Mouse (Mus musculus) natural killer cell, adult 2 months (primary cell): ENCODE data around the gene Rln3.

Source experiments
- DNase-seq, 2 experiments: peaks; one replicate each; pipeline ENCODE4 v3.0.0; 2022; ENCODE audit warnings: low spot score in 2 of 2

Gene Rln3

DNA sequence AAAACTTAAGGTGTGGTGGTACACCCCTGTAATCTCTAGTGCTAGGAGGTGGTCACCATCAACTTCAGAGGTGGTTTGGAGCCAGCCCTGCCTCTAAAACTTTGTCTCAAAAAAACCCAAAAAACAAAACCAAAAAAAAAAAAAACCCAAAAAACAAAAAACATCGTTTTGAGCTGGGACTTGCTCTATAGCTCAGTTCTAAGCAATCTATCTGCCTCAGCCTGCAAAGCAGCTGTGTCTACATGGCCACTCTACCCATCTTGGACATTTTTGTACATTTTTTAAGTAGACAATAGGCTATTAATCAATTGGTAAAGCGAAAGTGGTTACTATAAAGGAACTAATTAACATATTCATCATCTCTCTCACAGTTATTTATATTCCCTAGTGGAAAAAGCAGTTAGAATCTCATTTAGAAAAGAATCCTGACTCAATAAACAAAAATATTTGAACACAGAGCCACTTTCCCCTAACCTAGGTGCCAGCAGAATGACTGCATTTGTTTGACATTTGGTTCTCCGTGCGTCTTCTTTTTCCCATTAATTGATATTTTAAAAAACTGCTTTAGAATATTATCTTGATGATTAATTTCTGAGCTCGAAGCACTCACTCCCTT, 20.8 kb upstream of the Rln3 start:
- no peak for DNase-seq

DNA sequence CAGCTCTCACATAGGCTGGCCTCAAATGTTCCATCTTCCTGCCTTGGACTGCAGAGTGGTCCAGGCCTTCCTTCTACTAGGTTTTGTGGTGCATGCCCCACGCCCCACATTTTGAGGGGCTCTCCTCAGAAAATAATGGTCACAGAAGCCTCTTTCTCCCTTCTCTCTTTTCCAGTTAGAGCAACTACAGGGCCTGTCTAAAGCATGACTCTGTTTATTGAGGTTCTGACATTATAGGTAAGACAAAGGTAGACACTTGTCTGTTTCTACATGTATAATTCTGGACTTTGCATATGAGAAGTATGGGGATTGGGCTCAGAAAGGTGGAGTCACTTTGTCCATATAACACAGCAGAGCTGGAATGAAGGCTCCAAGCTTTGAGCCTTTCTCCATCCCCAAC, 20.2 kb upstream of the Rln3 start, which contains the start of gene Gm10643:
Gene Gm10643, minus strand, starts transcription at position 101 of the 400 bp plus-strand sequence.
- DNase-seq = no peak

DNA sequence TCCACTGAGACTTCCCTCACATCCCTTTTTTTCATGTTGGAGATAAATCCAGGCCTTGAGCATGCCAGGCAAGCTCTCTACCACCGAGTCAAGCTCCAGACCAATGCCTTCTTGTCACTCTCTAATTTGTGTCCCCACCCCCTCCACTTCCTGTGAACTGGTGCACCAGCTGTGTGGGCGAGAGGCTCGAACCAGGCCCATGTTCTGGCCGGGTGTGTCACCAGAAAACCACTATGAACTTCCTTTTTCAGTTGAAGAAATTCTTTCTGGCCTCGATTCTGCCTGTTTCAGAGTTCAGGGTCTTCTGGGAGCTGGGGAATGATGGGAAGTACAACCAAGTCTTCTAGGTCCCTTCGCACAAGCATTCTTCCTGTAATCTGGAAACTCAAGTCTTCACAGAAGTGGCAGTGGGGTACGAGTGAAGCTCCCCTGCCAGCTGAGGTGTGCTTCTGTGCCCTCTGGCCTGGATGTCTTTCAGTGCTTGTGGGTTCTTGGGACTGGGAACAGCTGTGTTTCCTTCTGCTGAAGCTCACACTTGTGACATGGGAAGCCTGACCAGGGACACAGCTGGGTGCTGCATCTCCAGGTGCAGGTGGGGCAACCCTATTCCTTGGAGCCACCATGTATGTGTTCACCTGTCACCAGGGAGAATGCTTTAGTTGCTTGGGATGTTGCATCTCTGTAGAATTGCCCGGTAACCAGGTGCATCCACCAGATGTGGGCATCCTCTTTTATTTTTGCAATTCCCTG, 19.2 kb upstream of the Rln3 start:
- DNase-seq = peak; percentile 77 to 82

DNA sequence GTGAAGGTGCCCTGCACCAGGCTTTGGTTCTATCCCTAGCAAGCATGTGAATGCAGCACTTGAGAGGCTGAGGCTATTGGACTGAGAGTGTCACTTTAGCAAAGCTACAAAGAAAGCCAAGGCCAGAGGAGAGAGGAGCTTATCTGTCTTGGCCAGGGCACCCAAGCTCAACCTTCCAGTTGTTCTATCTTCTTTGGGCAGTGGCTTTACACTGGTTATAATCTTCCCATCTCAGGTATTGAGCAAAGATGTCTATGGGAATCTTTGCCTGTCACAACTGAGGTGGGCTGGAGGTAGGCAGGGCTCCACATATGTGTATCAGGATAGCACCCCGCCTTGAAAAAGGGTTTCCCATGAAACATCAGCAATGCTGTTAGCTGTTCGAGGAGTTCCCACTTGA, 15.4 kb upstream of the Rln3 start:
- no peak for DNase-seq

DNA sequence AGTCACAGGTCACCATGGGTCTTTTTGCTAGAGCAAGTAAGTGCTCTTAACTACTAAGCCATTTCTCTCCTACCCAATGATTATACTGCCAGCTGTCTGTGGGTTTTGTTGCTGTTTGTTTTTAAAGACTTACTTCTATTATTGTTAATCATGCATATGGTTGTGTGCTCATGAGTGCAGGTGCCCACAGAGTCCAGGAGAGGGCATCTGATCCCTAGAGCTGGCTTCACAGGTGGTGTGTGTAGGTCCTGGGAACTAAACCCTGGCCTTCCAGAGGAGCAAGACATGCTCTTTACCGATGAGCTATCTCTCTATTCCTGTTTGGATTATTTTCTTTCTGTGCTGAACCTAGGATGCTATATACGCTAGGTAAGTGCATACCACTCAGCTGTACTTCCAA, 14.4 kb upstream of the Rln3 start:
- DNase-seq = no peak

DNA sequence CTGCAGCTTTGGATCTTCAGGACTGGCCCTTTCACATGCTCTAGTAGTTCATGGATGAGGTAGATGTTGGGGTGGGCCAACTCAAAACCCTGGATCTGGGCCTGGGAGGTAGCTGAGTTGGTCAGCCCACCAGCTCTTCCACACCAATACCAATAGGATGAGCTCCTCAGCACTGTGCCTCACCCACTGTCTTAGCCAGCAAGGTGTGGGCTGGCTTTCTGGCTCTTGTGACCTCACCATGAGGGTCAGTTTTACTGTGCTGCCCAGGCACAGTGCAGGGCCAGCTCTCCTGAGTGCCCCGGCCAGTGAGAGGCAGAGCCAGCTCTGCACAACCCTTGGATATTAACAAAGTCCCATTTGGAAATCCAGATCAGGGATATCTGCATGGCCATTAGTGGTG, 13.0 kb upstream of the Rln3 start:
- DNase-seq = no peak

DNA sequence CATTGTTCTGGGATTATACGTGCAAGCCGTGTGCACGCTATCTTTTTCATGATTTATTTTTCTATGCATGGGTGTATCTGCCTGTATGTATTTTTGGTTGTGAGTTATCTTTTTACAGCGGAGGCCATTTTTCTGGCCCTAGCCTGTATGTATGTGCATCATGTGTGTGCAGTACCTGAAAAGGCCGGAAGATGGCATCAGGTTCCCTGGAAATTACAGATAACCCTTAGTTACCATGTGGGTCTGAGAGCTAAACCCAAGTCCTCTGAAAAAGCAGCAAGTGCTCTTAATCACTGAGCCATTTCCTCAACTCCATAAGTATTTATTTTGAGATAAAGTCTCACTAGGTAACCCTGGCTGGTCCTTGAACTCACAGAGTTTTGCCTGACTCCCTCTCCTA, 8.4 kb upstream of the Rln3 start:
- DNase-seq = no peak

DNA sequence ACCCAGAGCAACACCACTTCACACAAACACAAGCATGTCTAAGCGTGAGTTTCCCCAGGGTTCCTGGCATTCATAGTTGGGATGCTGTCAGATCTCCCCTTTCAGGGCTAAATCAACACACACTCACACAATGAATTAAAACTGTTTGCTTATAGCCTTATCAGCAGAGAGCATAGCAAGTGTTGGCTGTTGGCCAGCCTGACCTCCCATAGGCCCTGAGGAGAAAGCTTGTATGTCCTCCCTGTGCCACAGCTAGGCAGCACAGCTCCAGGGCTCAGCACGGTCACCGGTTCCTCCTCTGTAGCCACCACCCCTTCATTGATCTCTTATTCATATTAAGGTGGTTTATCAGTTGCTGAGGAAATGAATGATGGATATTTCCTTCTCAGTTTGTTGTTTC, 7.9 kb upstream of the Rln3 start:
- DNase-seq = no peak

DNA sequence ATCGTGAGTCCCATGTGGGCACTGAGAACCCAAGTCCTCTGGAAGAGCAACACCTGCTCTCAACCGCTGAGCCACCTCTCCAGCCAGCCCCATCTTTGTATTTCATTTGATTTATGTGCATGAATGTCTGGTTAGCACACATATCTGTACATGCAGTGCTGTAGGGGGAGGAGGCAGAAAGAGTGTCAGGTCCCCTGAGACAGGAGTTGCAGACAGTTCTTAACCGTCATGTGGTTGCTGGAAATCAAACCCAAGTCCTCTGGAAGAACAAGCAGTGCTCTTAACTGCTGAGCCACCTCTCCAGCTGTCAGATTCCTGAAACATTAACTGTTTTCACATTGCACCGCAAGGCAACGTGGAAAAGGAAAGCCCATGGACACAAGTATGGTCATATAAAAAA, 3.4 kb upstream of the Rln3 start:
- DNase-seq = no peak

DNA sequence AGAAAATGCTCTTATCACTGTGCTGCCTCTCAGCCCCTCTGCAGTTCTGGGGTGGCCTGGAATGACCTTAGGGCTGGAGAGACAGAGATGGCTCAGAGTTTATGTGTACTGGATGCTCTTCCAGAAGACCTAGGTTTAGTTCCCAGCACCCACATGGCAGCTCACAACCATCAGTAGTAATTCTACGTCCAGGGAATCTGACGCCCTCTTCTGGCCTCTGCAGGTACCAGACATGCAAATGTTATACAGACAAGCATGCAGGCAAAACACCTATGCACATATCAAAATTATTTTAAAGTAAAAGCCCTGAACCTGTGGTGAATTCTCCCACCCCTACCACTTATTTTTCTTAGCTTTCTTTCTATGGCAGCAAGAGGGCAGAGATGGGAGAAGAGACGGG, 1.7 kb upstream of the Rln3 start:
- no peak for DNase-seq

DNA sequence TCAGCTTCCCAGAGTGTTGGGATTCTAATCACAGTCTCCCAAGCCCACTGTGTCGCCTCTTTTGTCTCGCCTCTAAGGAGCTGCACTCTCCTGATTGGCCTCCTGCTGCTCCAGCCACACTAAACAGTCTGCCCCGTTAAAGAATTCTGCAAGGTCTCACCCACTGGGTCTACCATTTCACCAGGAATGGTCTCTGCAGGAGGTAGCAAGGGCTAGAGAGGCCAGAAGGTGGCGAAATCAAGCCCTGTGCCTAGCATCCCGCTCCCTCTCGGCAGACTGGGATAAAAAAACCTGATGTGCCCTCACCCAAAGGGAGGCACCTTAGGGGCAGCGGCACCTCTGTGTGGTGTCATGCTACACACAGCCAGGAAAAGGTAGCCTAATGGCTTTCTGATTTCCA, 697 bp downstream of the Rln3 start:
- DNase-seq = no peak

DNA sequence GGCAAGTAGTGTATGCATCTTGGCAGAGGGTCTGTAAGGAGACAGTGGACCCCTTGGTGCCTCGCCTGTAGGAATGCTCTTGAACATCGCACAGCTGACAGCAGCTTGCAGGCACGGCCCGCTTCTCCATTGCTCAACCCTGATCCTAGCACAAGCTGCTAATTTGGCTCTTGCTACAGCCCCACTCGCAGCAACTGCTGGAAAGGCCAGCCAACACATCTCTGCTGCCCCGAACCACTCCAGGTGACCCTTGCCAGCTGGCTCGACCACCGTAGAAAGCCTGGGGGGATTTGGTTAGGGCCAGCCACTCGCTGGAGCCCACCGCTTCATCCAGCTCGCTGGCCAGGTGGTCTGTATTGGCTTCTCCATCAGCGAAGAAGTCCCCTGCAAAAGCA, 1.9 kb downstream of the Rln3 start:
- no peak for DNase-seq

DNA sequence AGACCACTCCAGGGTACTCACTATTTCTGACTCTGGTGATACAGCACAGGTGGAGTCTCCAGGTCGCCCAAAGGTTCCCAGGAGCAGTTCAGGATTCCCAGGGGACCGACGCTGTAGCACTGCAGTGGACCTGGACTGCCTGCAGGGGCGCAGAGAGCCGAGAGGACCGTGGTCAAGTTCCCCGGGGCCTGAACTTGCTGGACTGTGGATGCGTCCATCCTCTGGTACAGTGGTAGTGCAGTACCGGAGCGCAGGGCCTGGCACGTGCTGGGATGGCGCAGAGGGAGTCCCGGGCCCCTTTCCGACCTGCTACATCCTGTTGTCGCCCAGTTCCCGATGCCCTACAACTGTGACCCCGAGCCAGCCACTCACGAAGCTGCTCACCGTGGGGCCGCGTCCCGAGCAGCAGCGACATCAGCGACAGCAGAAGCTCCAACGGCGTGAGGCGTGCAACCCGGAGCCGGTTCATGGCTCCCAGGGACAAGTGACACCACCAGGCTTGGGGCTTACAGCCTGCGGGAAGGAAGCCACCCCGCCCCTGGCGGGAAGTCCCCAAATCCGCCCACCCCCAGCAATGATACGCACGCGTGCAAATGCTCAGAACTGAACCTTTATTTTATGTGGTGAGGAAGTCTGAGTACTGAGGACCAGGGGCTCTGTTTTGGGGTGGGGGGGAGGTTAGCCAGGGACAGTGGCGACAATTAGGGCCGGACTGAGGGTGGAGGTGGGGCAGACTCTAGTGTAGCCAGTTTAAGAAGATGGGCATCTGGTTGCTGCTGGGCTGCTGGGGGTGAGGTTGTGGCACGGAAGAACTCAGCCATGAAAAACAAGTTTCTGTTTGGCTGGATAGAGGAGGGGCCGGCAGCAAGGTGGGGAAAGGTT, 2.5 kb downstream of the Rln3 start, which contains the start of gene Il27ra:
Gene Il27ra, minus strand, starts transcription at position 524 of the 882 bp plus-strand sequence.
- DNase-seq = peak; percentile 65 to 70

DNA sequence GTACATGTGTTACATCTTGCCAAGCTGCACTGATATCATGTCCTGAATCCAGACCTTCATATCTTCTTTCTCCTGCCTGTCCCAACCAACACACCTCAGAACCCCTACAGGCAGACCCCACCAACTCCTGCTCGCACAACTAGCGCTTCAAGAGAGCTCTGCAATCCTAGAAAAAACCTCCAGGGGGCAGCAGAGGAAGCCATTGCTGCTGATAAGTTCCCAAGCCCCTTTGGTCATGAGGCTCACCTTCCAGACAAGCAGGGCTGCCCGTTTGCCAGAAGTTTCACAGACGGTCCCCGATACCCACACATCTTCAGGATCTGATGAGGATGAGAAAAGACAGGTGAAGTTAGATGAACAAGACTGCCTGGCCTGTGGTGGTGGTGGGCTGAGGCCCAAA, 5.8 kb downstream of the Rln3 start:
- peak; percentile 64 to 80 for DNase-seq

DNA sequence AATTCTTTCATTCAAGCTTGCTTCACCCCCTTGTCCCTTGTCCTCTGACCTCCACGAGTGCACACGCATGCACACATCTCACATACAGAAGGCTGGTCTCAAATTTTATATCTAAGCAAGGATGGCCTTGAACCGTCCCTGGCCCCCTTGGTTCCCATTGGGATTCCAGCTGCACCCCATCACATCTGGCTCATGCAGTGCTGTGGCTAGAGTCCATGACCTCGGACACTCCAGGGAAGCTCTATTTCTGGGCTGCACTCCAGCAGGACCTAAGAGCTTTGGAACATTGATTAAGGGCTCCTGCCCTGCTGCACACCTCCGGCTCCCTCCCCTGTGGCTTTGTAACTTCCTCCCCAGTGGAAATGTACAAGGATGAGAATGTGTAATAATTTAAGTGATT, 6.8 kb downstream of the Rln3 start:
- no peak for DNase-seq

DNA sequence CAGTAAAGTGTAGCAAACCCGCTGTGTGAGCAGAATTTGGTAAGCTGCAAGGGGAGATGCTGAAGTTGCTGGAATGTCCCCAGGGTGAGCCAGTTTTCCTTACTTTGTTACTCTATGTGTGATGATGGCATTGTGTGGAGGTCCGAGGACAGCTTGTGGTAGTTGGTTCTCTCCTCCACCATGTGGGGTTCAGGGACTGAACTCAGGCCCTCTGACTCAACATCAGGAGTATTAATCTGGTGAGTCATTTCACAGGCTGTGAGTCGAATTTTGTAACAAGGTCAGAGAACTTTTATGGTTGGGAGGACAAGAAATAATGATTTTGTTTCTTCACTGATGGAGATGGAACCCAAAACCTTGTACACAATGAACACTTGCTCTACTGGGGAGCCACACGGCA, 12.0 kb downstream of the Rln3 start:
- DNase-seq = no peak

DNA sequence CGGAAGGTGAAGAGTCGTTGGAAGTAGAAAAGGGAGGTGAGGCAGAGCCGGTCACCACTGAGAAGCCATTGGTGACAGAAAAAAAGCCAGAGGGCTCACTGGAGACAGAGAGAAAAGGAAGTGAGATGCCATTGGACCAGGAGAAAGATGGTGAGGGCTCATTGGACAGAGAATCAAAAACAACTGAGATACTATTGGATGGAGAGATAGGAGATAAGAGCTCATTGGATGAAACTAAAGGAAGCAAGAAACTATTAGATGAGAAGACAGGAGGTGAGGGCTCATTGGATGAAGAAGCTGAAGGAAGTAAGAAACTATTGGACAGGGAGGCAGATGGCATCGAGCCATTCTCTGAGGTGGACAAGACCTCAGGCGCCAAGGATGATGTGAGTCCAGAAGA, 15.5 kb downstream of the Rln3 start:
- no peak for DNase-seq

DNA sequence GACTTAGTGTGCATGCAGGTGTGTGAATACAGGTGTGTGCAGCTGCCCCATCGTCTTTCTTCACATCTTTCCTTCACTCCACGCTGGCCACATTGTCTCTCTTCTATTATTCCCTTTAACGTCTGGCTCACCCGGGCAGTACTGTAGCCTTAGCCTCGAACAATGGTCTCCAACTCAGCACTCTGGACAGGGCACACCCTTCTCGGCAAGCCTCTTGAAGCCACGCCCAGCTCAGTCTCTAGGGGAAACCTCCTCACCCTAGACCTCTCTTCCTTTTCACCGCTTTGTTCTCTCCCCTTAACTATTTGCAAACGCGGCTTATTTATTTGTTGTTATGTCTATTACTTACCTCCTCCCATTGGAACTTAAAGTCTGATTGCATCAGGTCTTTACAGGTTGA, 17.4 kb downstream of the Rln3 start:
- DNase-seq = peak in 1 of 2 experiments; percentile 34

DNA sequence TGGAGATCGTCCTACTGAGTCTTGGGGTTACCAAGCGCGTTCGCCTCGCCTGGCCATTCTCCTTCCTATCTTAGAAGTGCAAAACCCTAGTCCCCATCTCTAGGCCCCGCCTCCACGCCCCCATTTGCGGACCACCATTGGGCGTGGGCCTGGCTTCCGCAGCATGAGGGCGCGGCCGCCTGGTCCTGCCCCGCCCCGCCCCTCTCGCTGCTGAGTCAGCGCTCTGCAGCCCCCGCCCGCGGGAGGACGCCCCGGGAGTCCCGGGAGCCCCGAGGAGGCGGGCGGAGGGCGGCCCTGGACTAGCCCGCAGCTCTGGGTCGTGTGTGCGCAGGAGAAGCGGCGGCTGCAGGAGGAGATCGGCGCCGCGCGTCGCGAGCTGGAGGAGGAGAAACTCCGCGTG, 18.9 kb downstream of the Rln3 start:
- DNase-seq = no peak

DNA sequence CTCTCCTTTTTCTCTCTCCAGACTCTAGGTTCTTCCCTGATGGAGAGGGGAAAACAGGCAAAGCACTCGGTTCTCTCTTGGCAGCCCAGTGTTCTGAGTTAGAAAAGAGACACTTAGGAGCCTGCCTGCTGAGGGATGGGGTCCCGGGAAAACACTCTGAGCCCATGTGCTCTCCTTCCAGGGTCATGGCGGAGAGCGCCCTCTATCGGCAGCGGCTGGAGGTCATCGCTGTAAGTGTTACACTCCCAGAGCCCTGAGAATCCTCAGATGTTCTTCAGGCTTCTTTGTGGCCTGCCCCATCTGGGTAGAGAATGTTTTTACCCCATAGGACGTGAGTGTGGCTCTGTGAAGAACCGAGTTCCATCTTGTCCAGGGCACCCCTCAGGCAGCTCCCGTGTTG, 20.6 kb downstream of the Rln3 start:
- peak; percentile 43 to 56 for DNase-seq

DNA sequence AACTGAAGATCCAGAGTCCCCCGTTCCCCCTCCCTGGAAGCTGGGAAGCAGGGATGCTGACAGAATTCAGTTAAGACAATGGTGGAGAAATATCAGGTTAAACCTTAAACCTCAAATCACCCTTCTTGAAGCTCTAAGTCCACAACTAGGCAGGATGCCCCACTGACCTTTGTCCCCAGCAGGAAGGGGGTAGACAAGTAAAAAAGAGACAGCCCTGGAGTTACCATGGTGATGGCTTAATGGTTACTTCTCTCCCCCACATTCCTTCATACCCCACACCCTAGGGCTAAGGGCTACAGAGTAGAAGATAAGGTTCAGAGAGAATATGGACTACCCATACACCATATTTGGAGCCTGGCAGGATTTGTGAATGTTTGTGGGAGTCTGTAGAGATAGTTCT, 21.2 kb downstream of the Rln3 start:
- no peak for DNase-seq

DNA sequence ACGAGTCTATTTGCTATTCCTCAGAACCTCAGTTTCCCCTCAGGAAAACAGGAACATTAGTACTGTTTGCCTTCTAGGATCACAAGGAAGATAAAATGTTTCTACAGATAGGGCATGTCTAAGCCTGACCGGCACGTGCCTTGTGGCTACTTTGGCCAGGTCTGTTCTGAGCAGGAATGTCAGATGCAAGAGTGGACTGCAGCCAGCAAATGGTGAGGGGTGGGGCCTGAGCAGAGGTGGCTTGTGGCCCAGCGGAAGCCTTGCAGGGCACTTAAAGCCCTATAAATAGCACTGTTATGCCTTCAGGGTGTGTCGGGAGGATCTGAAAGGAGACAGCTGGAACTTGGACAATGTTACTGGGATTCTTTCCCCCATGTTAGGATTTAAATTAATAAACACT, 21.7 kb downstream of the Rln3 start:
- no peak for DNase-seq

DNA sequence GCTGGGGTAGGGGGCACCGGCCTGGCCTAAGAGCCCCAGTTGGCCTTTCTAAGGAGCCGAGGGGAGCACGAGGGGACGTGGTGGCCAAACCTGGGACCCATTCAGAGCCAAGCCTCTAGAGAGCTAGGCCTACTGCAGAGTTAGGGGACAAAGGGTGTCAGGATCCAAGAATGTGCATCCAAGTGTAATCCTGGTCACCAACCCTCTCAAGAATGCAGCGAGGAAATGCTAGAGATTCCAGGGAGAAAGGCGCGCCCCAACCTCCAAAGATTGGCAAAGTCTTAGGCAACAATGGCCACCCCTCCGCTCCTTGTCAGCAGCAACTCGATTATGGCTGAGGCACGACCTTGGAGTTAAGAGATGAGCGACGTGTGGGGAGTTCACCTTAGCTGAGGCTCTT, 23.2 kb downstream of the Rln3 start:
- DNase-seq = no peak
